Mouse (Mus musculus) testis, postnatal 10 days (tissue): Measurements from ENCODE around the gene Rara.
A peak's percentile ranks its signal among the peaks of the same experiment; 100 is the strongest.
"Not testable (repeated sequence)": the region's sequence is repeated elsewhere in the genome, so short reads cannot be mapped to it uniquely, and the experiment has no call there.

Source experiments
- DNase-seq: peaks from one replicate; pipeline ENCODE4 v3.0.0; 2021; ENCODE audit warnings: low spot score

Rara gene

GRCm38 (mm10) chr11:98927438-98928076 lies at the start of gene Rara:
Rara (plus strand) TSS chr11:98927818.
- DNase-seq: peak; percentile 53

DNA sequence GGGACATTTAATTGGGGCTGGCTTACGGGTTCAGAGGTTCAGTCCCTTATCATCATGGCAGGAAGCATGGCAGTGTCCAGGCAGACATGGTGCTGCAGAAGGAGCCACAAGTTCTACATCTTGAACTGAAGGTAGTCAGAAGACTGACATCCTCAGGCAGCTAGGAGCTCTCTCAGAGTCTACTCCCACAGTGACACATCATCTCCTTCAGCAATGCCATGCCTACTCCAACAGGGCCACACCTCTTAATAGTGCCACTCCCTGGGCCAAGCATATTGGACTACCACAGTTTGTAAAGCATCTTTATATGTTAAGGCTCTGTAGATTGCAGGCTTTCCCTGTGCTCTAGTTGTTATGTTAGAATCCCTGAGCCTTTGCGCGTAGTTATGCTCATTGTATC lies 39.9 kb upstream of the Rara start:
- no peak for DNase-seq

GRCm38 (mm10) chr11:98889077-98889476 lies 38.5 kb upstream of the Rara start:
- DNase-seq: no peak

- DNase-seq: no peak
Observed at GRCm38 (mm10) chr11:98889977-98890376, 37.6 kb upstream of the Rara start.

GRCm38 (mm10) chr11:98892426-98892825 lies 35.2 kb upstream of the Rara start:
- no peak for DNase-seq

DNA sequence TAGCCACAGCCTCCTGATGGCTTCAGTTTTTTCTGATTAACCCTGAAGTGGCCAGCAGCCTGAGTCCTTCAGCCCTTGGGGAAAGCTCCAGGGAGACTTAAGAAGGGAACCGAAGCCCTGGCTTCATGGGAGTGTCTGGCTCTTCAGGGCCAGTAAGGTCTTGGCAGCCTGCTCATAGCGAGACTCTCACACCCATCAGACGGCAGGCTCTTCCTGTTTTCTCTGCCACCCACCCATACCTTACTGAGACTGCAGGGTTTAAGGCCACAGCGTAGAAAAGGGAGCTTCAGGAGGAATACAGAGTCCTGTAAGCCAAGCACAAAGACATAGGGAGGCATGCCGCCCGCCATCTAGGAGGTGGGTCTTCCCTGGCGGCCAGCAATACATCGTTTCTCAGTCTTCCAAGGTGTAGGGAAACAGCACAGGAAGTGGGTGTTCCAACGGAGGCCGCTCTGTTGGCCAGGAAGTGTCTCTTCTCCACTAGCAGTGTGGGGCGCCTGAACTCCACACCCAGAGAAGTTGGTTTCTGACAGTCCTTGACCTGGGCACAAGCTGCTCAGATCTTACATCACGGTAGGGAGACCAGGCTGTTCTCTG lies 27.0 kb upstream of the Rara start:
- no peak for DNase-seq

DNA sequence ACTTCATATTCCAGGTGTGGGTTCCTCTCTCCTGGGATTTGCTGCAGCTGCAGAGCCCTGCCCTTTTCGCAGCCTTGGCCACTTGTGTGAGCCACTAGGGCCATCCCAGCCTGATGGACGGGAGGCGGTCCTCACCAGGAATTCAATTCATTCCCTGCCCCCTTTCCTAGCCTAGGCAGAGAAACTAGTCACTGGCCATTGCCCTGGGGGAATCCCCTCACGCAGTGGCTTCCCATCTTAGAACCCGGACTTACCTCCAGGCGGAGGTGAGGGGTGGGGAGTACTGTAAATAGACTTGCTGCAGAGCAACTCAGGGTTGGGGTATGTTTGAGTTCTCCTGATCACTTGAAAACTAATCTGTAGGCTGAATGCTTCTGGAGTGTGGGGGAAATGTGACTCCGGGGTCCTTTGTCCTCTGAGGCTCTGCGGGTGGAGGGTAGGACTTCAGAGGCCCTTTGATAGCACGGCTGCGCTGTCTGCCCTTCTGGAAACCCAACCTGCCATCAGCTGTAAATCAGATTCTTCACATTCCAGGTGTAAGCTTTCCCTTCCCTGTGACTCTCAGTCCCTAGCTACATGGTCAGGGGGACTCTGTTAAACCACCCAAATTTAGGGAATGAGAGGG lies 24.9 kb upstream of the Rara start:
- no peak for DNase-seq

DNA sequence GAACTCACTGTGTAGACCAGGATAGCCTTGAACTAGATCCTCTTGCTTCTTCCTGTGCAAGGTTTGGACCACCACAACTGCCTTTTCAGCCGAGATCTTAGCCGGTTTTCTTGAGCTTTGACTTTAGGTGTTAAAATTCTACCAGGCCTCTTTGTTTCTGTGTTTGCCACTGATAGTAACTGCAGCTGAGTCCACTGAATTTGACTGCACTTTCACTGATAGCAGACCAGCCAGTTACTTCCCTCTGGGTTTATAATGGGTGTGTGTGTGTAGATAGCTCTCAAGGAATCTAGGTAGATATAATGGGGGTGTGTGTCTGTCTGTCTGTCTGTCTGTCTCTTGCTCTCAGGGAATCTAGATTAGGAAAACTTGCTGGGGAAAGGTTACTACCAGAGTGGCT lies 23.0 kb upstream of the Rara start:
- DNase-seq: no peak

GRCm38 (mm10) chr11:98905033-98905432 lies 22.6 kb upstream of the Rara start:
- DNase-seq: no peak

GRCm38 (mm10) chr11:98905583-98905982 lies 22.0 kb upstream of the Rara start:
- DNase-seq: no peak

DNA sequence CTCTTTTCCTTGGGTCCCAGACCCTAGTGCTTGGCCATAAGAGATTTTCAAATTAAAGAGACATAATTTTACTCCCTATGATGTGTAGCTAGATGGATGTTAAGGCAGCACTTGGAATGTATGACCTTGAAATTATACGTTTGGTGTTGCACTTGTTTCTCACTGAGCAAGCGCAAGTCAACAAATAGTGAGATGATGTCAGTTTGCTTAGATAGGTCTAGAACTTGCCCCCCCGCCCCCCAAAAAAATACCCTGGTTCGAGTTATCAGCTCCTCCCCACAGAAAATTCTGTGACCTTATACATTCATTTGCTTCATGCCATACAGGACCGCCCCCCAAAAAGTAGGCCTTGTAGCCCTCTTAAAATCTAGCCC lies 20.6 kb upstream of the Rara start:
- no peak for DNase-seq

DNA sequence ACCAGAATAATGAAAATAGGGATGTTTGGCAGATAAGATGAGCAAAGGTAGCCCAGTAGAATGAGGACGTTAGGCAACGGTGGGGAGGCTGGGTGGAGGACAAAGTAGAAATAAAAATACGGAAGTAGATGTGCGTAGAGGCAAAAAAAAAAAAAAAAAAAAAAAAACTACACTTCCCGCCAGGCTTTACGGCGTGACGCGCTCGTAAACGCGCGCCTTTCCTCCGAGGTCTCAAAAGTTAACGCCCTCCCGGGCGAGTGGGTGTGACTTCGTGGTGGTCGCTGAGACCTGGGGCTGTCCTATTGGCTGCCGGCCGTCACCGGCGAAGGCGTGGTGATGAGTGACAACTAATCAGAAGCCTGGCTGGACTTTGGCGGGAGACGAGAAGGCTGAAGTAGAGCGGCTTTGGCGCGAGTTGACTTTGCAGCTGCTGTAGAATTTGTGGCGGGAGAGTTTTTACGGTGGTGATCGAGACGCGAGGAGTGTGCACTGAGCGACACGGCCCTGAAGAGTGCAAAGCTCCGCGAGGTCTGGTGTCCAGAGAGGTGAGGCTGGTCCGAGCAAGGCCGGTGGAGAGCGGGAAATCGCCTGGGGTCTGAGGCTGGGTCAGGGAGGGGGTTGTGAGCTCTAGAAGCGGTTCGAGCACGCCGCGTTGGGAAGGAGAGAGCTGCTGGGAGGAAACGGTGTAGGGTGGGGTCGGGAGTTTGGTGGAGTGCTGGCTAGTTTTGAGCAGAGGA lies 20.0 kb upstream of the Rara start, which contains the start of gene Cdc6:
Gene Cdc6, plus strand, starts transcription at position 365 of the 737 bp plus-strand sequence.
- peak; percentile 95 for DNase-seq

- peak; percentile 81 for DNase-seq
Observed at GRCm38 (mm10) chr11:98909654-98910053, 18.0 kb upstream of the Rara start.

GRCm38 (mm10) chr11:98910415-98910814 lies 17.2 kb upstream of the Rara start:
- DNase-seq: no peak

DNA sequence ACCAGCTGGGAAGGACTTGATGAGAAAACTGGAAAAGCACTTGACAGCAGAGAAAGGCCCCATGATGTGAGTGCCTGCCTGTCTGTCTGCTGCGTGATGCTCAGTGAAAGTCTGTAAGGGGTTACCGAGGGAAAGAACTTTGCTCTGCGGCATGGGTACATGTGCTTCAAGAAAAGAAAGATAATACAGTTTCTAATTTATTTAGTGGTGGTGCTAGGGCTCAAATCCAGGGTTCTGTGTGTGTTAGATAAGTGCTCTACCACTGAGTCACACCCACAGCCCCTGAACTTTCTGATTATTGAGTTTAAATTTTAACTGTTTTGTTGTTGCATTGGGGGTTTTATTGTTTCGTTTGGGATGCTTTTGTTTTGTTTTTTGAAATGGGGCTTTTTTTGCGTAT lies 16.1 kb upstream of the Rara start:
- no peak for DNase-seq

DNA sequence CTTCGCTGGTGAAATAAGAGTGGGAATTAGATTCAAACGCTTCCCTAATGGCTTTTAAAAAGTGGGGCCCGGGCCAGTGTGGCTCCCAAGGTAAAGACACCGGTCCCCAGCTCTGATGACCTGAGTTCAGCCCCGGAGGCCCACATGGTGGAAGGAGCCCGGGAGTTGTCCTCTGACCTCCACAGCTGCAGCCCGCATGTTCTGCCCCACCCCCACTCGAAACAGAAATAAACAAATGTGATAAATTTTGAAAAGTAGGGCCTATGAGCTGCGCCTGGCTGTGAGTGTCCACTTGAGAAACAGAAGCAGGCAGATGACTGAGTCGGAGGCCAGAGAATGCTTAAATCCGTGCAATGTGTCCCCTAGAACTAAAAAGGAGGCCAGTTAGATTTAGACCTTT lies 13.4 kb upstream of the Rara start:
- DNase-seq: no peak

DNA sequence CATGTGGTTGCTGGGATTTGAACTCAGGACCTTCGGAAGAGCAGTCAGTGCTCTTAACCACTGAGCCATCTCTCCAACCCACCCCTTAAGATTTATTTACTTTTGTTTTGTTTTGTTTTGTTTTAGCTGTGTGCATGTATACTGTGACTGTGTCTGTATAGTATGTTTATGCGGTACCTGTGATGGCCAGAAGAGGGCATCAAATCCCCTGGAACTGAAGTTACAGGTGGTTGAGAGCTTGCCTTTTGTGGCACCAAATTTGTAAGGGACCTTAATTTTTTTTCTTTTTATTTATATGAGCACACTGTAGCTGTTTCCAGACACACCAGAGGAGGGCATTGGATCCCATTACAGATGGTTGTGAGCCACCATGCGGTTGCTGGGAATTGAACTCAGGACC lies 11.2 kb upstream of the Rara start:
- not testable (repeated sequence) for DNase-seq

DNA sequence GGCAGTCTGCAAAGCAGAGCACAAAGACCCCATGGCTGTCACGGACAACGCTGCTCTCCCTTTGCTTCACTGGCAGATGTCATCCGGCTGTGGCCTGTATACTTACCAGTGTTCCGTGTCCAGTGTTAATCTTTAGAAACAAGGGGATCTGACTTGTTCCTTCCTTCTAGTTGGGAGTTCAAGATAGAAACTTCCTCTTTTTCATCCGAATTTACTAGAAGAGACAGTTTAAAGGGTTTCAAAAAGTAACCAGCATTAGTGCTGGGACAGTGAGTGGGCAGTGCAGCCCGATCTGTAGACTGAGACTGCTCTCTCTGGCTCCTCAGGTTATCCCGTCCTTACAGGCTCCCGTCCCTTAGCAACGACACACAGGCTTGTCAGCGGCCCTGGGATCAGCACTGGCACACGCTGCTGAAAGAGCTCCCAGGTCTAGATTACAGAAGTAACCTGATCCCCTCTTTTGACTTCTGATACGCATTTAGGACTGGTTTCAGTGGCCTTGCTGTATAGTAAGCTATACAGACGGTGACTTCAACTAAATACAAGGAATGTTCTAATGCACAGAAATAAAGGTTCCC lies 10.1 kb upstream of the Rara start:
- no peak for DNase-seq

- no peak for DNase-seq
Observed at GRCm38 (mm10) chr11:98918231-98918630, 9.4 kb upstream of the Rara start.

GRCm38 (mm10) chr11:98919009-98919408 lies 8.6 kb upstream of the Rara start:
- no peak for DNase-seq

DNA sequence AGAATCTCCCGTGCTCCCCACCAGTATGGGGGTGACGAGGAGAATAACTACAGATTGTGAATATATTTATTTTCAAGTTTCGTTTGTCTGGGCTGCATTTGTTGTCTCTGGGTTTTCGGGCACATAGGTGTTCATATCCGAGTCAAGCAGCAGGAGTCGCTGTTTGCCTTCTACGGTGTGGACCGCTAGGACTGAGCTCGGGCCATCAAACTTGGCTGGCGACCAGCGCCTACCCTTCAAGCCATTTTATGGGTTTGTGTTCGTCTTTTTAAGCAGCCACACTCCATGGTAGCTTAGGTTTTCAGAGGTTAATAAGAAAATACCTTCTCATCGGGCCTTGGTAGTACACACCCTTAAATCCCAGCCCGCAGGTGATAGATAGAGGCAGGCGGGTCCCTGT lies 5.8 kb upstream of the Rara start:
- DNase-seq: peak; percentile 86

DNA sequence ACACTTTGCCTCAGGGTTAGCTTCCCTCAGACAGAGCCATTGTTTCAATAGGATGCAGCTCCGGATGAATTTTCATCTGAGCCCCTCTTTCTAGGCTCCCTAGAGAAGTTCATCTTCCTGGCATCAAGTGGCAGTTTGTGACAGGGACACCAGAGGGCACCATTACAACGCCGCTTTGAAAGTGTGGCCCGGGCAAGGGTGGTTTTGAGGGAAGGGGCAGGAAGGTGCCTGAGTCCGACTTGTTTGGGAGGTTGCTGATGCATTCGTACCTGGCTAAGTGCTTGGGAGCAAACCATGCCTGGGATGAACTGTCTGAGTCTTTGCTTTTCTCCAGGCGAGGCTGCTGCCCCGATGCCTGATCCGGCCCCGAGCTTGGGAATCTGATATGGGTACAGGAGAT lies 5.3 kb upstream of the Rara start:
- peak; percentile 72 for DNase-seq
